ENCODE assay signal across 1 mouse cellular context in the genomic region with DNA sequence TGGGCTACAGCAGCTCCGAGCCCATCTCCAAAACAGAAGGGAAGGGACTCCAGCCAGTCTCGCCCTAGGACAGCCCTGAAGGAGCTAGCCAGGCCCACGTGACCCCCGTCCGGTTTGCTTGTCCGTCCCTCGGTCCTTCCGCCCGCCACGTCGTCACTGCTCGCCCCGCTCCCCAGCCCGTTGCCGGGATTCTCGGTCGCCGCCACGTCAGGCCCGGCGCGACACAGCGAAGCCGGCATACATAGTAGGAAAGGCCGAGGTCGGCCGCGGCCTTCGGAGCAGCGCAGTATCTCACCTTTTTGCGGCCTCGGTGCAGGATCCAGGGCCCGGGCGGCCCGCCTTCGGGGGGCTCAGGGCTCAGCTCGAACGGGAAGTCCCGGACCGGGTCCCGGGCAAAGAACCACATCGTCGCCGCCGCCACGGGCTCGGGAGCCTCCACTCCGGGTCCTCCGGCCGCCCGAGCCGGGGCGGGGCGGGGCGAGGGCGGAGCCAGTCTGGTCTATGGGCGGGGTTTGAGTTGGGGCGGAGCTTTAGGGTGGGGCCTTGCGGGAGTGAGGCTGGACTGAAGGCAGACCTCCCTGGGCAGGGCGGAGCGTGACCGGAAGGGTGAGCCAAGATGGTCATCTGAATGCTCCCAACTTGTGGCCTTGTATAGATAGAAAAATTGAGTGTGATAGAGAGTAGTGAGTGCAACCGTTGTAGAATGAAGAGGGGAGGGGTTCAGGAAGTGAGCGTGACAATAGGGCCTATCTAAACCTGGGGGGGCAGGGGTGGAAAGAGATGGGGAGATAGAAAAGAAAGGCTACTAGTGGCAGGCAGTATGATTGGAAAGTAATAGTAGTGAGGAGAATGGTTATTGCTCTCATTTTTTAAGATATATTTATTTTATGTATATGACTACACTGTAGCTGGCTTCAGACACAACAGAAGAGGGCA.
TF ChIP-seq lines count a peak whose summit lies in the region.

A gene (minus strand): TSS at position 495 of the 936 bp plus-strand sequence.

TF ChIP-seq in CH12.LX, 34 proteins besides CTCF, POLR2A, EP300 and RAD21:
- peak; percentile 59; the same call in 1 of the 2 replicates for TF ChIP-seq MAX (IDR thresholded peaks at IDR 0.05; ENCODE audit: low read length)
- TF ChIP-seq MYC (IDR thresholded peaks at IDR 0.05; ENCODE audit: low read depth, low read length) = no peak
- TF ChIP-seq ZMIZ1 (IDR thresholded peaks at IDR 0.05; ENCODE audit: low read depth, low read length) = peak; percentile 68; the same call in 1 of the 2 replicates
- peak; percentile 70 for TF ChIP-seq USF2 (conservative IDR thresholded peaks at IDR 0.05; ENCODE audit: low read depth, low read length)
- TF ChIP-seq KAT2A (IDR thresholded peaks at IDR 0.05; ENCODE audit: insufficient replicate concordance, low read length) = 0 out of 2 replicates have a peak, but pooled peaks have one; percentile 37
- TF ChIP-seq E2F4 (IDR thresholded peaks at IDR 0.05; ENCODE audit: insufficient replicate concordance, low read depth, low read length) = no peak
- peak; percentile 78 for TF ChIP-seq NELFE (IDR thresholded peaks at IDR 0.05; ENCODE audit: low read depth, low read length)
- no peak for TF ChIP-seq POLR2AphosphoS2 (IDR thresholded peaks at IDR 0.05; ENCODE audit: low read depth, low read length)
- no peak for TF ChIP-seq NRF1 (IDR thresholded peaks at IDR 0.05; ENCODE audit: low read depth, low read length)
- no peak for TF ChIP-seq PAX5 (IDR thresholded peaks at IDR 0.05; ENCODE audit: low read length)
- peak; percentile 20; the same call in 1 of the 2 replicates for TF ChIP-seq MAZ (IDR thresholded peaks at IDR 0.05; ENCODE audit: low read depth, low read length)
- TF ChIP-seq ZNF384 (IDR thresholded peaks at IDR 0.05; ENCODE audit: low read depth, low read length) = 0 out of 2 replicates have a peak, but pooled peaks have one; percentile 17
- TF ChIP-seq HCFC1 (IDR thresholded peaks at IDR 0.05; ENCODE audit: low read depth, low read length) = peak; percentile 72
- TF ChIP-seq SIN3A (IDR thresholded peaks at IDR 0.05; ENCODE audit: low read length) = peak; percentile 84; the same call in 1 of the 2 replicates
- TF ChIP-seq TBP (conservative IDR thresholded peaks at IDR 0.05; ENCODE audit: low read depth, low read length) = no peak
- TF ChIP-seq MAFK (IDR thresholded peaks at IDR 0.05; ENCODE audit: insufficient replicate concordance, low read length) = no peak
- TF ChIP-seq ZKSCAN1 (IDR thresholded peaks at IDR 0.05; ENCODE audit: borderline replicate concordance, low read depth, low read length) = peak; percentile 17; the same call in 1 of the 2 replicates
- no peak; the same call in 1 of the 2 replicates for TF ChIP-seq MXI1 (IDR thresholded peaks at IDR 0.05; ENCODE audit: low read depth, low read length)
- TF ChIP-seq USF1 (IDR thresholded peaks at IDR 0.05; ENCODE audit: low read depth, low read length) = peak; percentile 86
- TF ChIP-seq GABPA (IDR thresholded peaks at IDR 0.05; ENCODE audit: insufficient replicate concordance, low read depth, low read length) = no peak
- no peak for TF ChIP-seq CHD1 (IDR thresholded peaks at IDR 0.05; ENCODE audit: low read depth, low read length)
- peak; percentile 39; the same call in 1 of the 2 replicates for TF ChIP-seq TCF12 (IDR thresholded peaks at IDR 0.05; ENCODE audit: low read depth, low read length)
- TF ChIP-seq UBTF (IDR thresholded peaks at IDR 0.05; ENCODE audit: low read depth, low read length) = peak; percentile 99
- TF ChIP-seq IRF4 (IDR thresholded peaks at IDR 0.05; ENCODE audit: low read depth, low read length) = peak; percentile 38; the same call in 1 of the 2 replicates
- TF ChIP-seq CHD2 (IDR thresholded peaks at IDR 0.05; ENCODE audit: low read length) = no peak; the same call in 1 of the 2 replicates
- no peak for TF ChIP-seq JUN (IDR thresholded peaks at IDR 0.05; ENCODE audit: insufficient read depth, low read depth, low read length)
- TF ChIP-seq BHLHE40 (IDR thresholded peaks at IDR 0.05; ENCODE audit: low read depth, low read length) = peak; percentile 45; the same call in 1 of the 2 replicates
- TF ChIP-seq ETS1 (conservative IDR thresholded peaks at IDR 0.05; ENCODE audit: low read depth, low read length) = no peak
- TF ChIP-seq SMC3 (IDR thresholded peaks at IDR 0.05; ENCODE audit: low read depth, low read length) = no peak
- TF ChIP-seq RCOR1 (conservative IDR thresholded peaks at IDR 0.05; ENCODE audit: low read depth, low read length) = peak; percentile 61; the same call in 1 of the 2 replicates
- TF ChIP-seq ZC3H11A (IDR thresholded peaks at IDR 0.05; ENCODE audit: low read depth, low read length) = no peak
- peak; percentile 70 for TF ChIP-seq ELF1 (IDR thresholded peaks at IDR 0.05; ENCODE audit: low read depth, low read length)
- TF ChIP-seq JUND (conservative IDR thresholded peaks at IDR 0.05; ENCODE audit: low read depth, low read length) = no peak
- TF ChIP-seq MEF2A (IDR thresholded peaks at IDR 0.05; ENCODE audit: borderline replicate concordance, low read depth, low read length) = no peak
